Mouse (Mus musculus): Measurements from ENCODE around the gene Grin2d. TPM values are rescaled to one million over a fixed set of nuclear protein-coding genes. Genes with fewer than 3 reads are reported as not detected.
A peak's percentile ranks its signal among the peaks of the same experiment; 100 is the strongest.

The Grin2d gene
- polyA plus RNA-seq, 1 experiment from 2014 or later, result 1.9 TPM

DNA sequence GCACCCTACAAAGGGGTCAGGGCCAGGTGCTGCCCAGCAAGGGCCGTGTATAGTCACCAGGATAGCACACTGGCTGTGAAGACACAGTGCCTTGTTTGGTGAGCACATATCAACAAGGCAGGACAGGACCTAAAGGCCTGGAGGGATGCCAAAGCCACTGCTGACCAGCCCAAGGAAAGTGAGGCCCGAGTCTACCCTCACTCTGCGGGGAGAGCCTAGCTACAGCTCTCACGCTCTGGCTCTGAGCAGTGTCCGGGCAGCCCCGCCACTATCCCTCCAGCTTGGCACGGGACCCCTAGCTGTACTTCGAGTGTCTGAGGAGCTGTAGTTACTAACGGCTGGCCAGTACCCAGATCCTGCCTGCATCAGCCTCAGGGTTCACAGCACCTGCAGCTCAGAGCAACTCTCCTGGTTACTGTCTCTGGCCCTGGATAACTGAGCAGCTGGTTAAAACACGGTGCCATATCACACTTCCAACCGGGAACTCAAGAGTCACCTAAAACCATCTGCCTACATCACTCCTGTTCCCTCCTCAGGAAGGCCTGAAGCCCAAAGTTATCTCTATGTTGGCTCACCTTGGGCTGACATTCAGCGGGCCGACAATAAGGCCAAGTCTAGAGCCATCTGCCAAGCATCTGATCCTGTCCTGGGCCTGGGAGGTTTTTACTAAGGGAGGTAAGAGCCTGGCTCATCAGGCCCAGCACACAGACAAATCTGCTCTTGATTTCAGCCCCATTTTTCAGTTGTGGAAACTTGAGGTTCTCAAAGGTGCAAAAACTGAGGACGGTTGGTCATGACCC is 68.7 kb downstream of the Grin2d start:
- DNase-seq (ENCODE audit: low read depth, low spot score), result no peak
- in situ Hi-C loops (cut with MboI; ENCODE audit: low pct_unique_long_range_greater_than_20kb), result loop anchor here (5.0 kb wide), 1 partner anchor 123 kb away; no protein-coding TSS in a partner anchor
- TF ChIP-seq CTCF (IDR thresholded peaks at IDR 0.05), result no peak
- POLR2A ChIA-PET, result no interaction called here
- no peaks in the 10 kb centered on the region for H3K27me3 ChIP-seq
- CTCF ChIA-PET, result no interaction called here
- no peak for ATAC-seq

DNA sequence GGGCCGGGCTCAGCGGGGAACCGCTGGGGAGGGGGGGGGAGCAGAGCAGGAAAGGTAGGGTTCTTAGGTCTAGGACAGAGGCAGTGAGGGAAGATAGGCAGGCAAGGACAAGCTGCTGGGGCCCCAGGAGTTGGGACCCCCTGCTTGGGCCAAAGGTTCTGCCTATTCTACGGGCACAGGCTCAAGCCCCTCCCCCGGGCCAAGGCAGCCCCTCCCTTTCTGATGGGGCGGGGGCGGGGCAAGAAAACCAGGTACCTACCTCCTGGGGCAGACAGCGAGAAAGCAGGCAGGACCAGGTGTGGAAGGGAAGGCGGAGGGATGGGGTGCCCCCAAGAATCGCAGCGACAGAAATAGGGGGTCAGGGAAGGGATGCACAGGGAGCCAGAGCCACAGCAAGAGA is 69.7 kb downstream of the Grin2d start:
- in situ Hi-C loops (cut with MboI; ENCODE audit: low pct_unique_long_range_greater_than_20kb), result loop anchor here (5.0 kb wide), 1 partner anchor 124 kb away; no protein-coding TSS in a partner anchor
- CTCF ChIA-PET, result no interaction called here
- TF ChIP-seq CTCF (IDR thresholded peaks at IDR 0.05), result no peak
- no peak for ATAC-seq
- no peaks in the 10 kb centered on the region for H3K27me3 ChIP-seq
- POLR2A ChIA-PET, result no interaction called here
- DNase-seq (ENCODE audit: low read depth, low spot score), result no peak

DNA sequence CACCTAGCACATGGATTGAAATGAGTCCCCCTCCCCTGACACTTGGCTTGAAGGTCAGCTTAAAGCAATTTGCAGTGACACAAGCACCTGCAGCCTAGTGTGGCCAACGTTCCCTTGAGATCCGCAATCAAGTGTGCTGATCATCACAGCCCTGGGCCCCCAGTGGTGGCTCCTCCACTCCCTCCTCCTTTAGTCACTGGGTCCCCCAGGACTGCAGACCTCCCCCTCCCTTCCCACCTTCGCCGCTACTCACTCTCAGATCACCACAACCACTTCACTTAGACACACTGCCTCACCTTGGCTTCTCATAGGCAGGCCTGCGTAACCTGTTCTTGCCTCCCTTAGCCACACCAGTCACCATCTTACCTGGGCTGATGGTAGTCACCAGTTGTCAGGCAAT is 72.2 kb downstream of the Grin2d start:
- POLR2A ChIA-PET, result interaction anchor here (0.7 kb wide), 1 partner anchor 36 kb away, joined by 3 read pairs; no protein-coding TSS in a partner anchor
- in situ Hi-C loops (cut with MboI; ENCODE audit: low pct_unique_long_range_greater_than_20kb), result loop anchor here (5.0 kb wide), 1 partner anchor 126 kb away; no protein-coding TSS in a partner anchor
- CTCF ChIA-PET, result no interaction called here
- ATAC-seq (no peak), DNase-seq (ENCODE audit: low read depth, low spot score) (no peak)
- no peak for TF ChIP-seq CTCF (IDR thresholded peaks at IDR 0.05)
- no peaks in the 10 kb centered on the region for H3K27me3 ChIP-seq

DNA sequence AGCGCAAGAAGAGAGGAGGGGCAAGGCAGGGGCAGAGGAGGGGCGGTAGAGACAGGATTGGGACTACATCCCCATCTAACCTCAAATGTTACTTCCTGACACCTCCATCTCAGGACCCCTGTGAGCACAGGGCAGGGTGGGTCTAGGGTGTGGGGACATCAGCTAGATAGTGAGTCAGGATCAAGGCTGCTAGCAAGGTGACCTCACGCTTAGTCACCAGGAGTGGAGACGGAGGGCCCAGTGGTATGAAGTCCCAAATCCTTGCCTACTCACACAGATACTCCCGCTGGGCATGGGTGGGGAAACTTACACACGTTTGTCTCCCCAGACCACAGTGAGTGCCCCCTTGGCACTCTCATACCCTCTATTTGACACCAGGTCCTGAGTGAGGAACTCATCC is 75.6 kb downstream of the Grin2d start:
- no peaks in the 10 kb centered on the region for H3K27me3 ChIP-seq
- ATAC-seq, result peak; percentile 51
- in situ Hi-C loops (cut with MboI; ENCODE audit: low pct_unique_long_range_greater_than_20kb), result loop anchor here (5.0 kb wide), 1 partner anchor 65 kb away; no protein-coding TSS in a partner anchor
- no peak for TF ChIP-seq CTCF (IDR thresholded peaks at IDR 0.05)
- ChIA-PET POLR2A (no interaction called here), CTCF (interaction anchor here (0.7 to 4.4 kb wide), 11 partner anchors 13 to 214 kb away, joined by 3 to 39 read pairs (median 7); partner anchors contain the start of gene Kdelr1)
- DNase-seq (ENCODE audit: low read depth, low spot score), result no peak

DNA sequence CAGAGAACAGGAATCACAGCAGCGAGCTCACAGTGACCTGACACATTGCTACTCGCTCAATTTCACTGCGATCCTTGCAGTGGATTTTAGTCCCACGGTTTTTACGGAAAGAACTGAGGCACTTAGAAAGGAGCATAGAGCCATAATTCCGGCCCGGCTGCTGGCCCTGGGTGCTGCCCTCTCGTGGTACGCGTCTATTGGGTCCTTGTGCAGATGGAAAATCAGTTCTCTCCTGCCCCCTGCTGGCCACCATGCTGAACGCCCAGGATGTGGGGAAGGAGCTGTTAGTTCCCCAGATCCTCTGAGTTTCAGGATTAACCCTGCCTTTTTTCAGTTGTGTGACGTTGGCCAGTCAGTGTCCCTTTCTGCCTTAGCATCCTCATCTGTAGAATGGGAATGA is 76.8 kb downstream of the Grin2d start:
- ChIA-PET CTCF (interaction anchor here (0.6 to 4.4 kb wide), 26 partner anchors 9 to 213 kb away, joined by 3 to 39 read pairs (median 4); partner anchors contain the start of genes Cyth2, Sphk2 and Sult2b1), POLR2A (interaction anchor here (0.7 to 1.5 kb wide), 3 partner anchors 20 to 71 kb away, joined by 3 to 5 read pairs (median 4); partner anchors contain the start of gene Kdelr1)
- ATAC-seq (peak; percentile 36), DNase-seq (ENCODE audit: low read depth, low spot score) (peak; percentile 51)
- H3K27me3 ChIP-seq, result no peaks in the 10 kb centered on the region
- in situ Hi-C loops (cut with MboI; ENCODE audit: low pct_unique_long_range_greater_than_20kb), result loop anchor here (5.0 kb wide), 1 partner anchor 64 kb away; no protein-coding TSS in a partner anchor
- TF ChIP-seq CTCF (IDR thresholded peaks at IDR 0.05), result no peak

DNA sequence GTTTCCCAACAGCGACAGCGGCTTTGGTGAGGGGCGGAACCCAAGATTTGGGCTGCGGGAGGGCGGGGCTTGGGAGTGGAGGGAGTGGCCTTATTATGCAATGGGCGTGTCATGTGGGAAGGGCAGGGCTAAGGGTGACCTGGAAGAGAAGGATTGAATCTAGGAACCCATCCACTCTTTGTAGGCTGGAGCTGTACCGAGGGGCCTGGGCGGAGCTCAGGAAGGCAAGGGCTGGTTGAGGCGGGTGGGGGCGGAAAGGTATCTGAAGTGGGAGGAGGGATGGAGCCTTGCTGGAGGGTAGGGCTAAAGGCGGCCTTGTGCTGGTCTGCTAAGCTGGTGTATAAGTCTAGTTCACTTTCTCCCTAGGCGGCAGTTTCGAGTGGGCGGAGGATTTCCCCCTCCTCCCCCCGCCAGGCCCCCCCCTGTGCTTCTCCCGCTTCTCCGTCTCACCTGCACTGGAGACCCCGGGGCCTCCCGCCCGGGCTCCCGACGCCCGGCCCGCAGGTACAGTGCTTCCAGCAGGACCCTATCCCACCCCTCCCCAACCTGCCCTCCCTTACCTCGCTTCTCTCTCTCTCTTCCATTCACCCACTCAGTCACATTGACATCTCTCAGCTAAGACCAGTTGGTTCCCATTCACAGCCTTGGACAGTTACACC is 77.5 kb downstream of the Grin2d start:
- CTCF ChIA-PET, result interaction anchor here (1.0 to 4.4 kb wide), 19 partner anchors 8 to 212 kb away, joined by 3 to 39 read pairs (median 4); partner anchors contain the start of gene Sphk2
- POLR2A ChIA-PET, result interaction anchor here (0.7 to 1.5 kb wide), 5 partner anchors 11 to 72 kb away, joined by 3 to 5 read pairs (median 4); partner anchors contain the start of gene Kdelr1
- ATAC-seq (no peak), DNase-seq (ENCODE audit: low read depth, low spot score) (no peak)
- no peak for TF ChIP-seq CTCF (IDR thresholded peaks at IDR 0.05)
- in situ Hi-C loops (cut with MboI; ENCODE audit: low pct_unique_long_range_greater_than_20kb), result loop anchor here (5.0 kb wide), 1 partner anchor 63 kb away; no protein-coding TSS in a partner anchor
- no peaks in the 10 kb centered on the region for H3K27me3 ChIP-seq

DNA sequence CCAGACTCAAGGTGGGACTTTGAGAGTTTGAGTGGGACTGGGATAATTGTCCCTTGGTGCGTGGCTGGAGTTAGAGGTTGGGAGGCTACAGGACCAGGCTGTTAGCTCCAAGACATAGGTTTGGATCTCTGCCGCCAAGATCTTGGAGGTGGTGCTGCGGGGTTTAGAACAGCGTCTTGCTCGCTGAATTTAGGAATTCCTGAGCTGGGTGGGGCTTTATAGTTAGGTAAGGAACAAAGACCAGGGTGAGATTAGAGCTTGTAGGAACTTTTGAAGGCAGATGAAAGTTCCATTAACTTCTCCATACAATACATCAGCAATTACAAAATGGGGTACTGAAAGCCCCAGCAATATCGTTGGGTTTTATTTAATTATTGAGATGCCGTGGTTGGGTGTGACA is 78.2 kb downstream of the Grin2d start:
- ChIA-PET POLR2A (interaction anchor here (1.2 to 1.5 kb wide), 3 partner anchors 12 to 73 kb away, joined by 3 to 5 read pairs (median 4); partner anchors contain the start of gene Kdelr1), CTCF (interaction anchor here (1.9 to 4.4 kb wide), 3 partner anchors 58 to 82 kb away, joined by 8 to 39 read pairs (median 28); partner anchors contain the start of gene Sphk2)
- in situ Hi-C loops (cut with MboI; ENCODE audit: low pct_unique_long_range_greater_than_20kb), result loop anchor here (5.0 kb wide), 1 partner anchor 63 kb away; no protein-coding TSS in a partner anchor
- H3K27me3 ChIP-seq, result no peaks in the 10 kb centered on the region
- DNase-seq (ENCODE audit: low read depth, low spot score) (no peak), ATAC-seq (no peak)
- TF ChIP-seq CTCF (IDR thresholded peaks at IDR 0.05), result no peak

DNA sequence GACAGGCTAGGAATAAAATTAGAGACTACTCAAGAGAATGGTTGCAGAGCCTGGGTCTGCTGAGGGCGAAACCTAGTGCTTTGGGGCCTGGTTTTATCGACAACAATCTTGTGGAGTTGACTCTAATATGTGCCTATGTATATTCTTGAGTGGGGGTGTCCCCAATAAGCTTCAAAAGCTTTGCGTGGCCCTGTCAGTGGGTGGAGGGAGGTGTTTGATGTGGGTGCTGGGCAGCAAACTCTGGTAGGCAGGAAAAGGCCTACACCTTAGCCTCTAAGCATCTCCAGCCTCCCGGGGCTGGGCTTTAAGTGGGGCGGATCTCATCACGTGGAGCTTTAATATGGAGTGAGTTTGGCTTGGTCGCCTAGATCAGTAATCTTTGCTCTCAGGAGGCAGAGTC is 79.2 kb downstream of the Grin2d start:
- in situ Hi-C loops (cut with MboI; ENCODE audit: low pct_unique_long_range_greater_than_20kb), result no loop called here
- ChIA-PET CTCF (interaction anchor here (4.4 kb wide), 1 partner anchor 57 kb away, joined by 39 read pairs; no protein-coding TSS in a partner anchor), POLR2A (interaction anchor here (1.4 kb wide), 1 partner anchor 13 kb away, joined by 3 read pairs; no protein-coding TSS in a partner anchor)
- no peak for ATAC-seq
- no peak for DNase-seq (ENCODE audit: low read depth, low spot score)
- H3K27me3 ChIP-seq, result no peaks in the 10 kb centered on the region
- no peak for TF ChIP-seq CTCF (IDR thresholded peaks at IDR 0.05)

DNA sequence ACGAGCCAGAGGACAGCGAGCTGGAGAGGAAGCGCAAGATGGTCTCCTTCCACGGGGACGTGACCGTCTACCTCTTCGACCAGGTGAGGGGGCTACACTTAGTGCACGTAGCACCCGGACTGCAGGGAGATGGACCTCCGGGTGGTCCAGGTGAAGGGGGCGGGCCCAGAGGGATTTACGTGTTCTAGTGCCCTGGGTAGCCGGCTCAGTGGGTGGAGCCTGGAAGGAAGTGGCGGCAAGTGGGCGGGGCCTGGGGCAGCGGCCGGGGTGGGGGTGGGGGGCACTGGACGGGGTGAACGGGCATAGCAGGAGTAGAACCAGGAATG is 79.7 kb downstream of the Grin2d start:
- in situ Hi-C loops (cut with MboI; ENCODE audit: low pct_unique_long_range_greater_than_20kb), result no loop called here
- ChIA-PET POLR2A (no interaction called here), CTCF (interaction anchor here (4.4 kb wide), 1 partner anchor 56 kb away, joined by 39 read pairs; no protein-coding TSS in a partner anchor)
- no peak for TF ChIP-seq CTCF (IDR thresholded peaks at IDR 0.05)
- no peaks in the 10 kb centered on the region for H3K27me3 ChIP-seq
- DNase-seq (ENCODE audit: low read depth, low spot score) (no peak), ATAC-seq (no peak)

Measured in Patski (cell line).